Mouse (Mus musculus): Measurements from ENCODE around the gene Sbno1. TPM values are rescaled to one million over a fixed set of nuclear protein-coding genes. Genes with fewer than 3 reads are reported as not detected.
"Not testable (repeated sequence)": the region's sequence is repeated elsewhere in the genome, so short reads cannot be mapped to it uniquely, and the experiment has no call there.

Gene Sbno1
- polyA plus RNA-seq, 1 experiment, result 48.3 TPM

DNA sequence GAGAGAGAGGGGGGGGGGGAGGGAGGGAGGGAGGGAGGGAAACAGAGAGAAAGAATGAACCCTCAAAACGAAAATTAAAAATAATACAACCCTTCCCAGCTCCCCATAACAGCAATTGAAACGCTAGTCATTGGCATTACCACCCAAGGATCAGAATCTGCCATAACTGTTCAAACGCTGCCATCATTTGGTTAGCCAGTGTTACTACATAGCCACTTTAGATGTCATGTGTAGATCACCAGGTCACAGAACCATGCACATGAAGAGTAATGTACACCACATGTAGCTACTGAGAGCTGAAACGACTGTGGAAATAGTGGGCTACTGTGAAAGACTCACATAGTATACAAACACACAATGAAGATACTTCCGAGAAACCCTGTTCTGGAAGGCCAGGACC lies 37.9 kb downstream of the Sbno1 start:
- 49% methylated on average over 5 of the region's 5 CpGs for WGBS
- peak in 1 of 2 experiments; percentile 29 for DNase-seq
- no peak overlapping the region for H3K4me3 ChIP-seq (replicated peaks; ENCODE audit: insufficient read depth, low read depth, low read length)
- no peaks in the 10 kb centered on the region for H3K4me1 ChIP-seq (ENCODE audit: control insufficient read depth, insufficient read depth, low read length)
- no peak overlapping the region for H3K27ac ChIP-seq (ENCODE audit: insufficient read depth, low read length)
- TF ChIP-seq CTCF (IDR thresholded peaks at IDR 0.05; ENCODE audit: borderline replicate concordance, insufficient read depth, low read depth, low read length) (peak; percentile 21; the same call in 1 of the 2 replicates), POLR2A (IDR thresholded peaks at IDR 0.05; ENCODE audit: borderline replicate concordance, insufficient read depth, low read length) (no peak)
- no peaks in the 10 kb centered on the region for H3K27me3 ChIP-seq (ENCODE audit: control insufficient read depth, insufficient read depth, low read length)

- no peak overlapping the region for H3K4me3 ChIP-seq (replicated peaks; ENCODE audit: insufficient read depth, low read depth, low read length)
- no peak for DNase-seq
- 94% methylated on average over 1 of the region's 1 CpGs for WGBS
- no peaks in the 10 kb centered on the region for H3K4me1 ChIP-seq (ENCODE audit: control insufficient read depth, insufficient read depth, low read length)
- no peak overlapping the region for H3K27ac ChIP-seq (ENCODE audit: insufficient read depth, low read length)
- no peak for TF ChIP-seq POLR2A (IDR thresholded peaks at IDR 0.05; ENCODE audit: borderline replicate concordance, insufficient read depth, low read length)
- no peak for TF ChIP-seq CTCF (IDR thresholded peaks at IDR 0.05; ENCODE audit: borderline replicate concordance, insufficient read depth, low read depth, low read length)
- H3K27me3 ChIP-seq (ENCODE audit: control insufficient read depth, insufficient read depth, low read length), result no peaks in the 10 kb centered on the region
Measured at GRCm38 (mm10) chr5:124380121-124380520, 45.7 kb downstream of the Sbno1 start.

- no peak overlapping the region for H3K4me3 ChIP-seq (replicated peaks; ENCODE audit: insufficient read depth, low read depth, low read length)
- TF ChIP-seq POLR2A (IDR thresholded peaks at IDR 0.05; ENCODE audit: borderline replicate concordance, insufficient read depth, low read length) (no peak), CTCF (IDR thresholded peaks at IDR 0.05; ENCODE audit: borderline replicate concordance, insufficient read depth, low read depth, low read length) (no peak)
- WGBS, result 96% methylated on average over 4 of the region's 4 CpGs
- DNase-seq, result no peak
- H3K27me3 ChIP-seq (ENCODE audit: control insufficient read depth, insufficient read depth, low read length), result no peaks in the 10 kb centered on the region; the same call in 1 of the 2 replicates
- no peaks in the 10 kb centered on the region for H3K4me1 ChIP-seq (ENCODE audit: control insufficient read depth, insufficient read depth, low read length)
- H3K27ac ChIP-seq (ENCODE audit: insufficient read depth, low read length), result no peak overlapping the region
Measured at GRCm38 (mm10) chr5:124377149-124377548, 48.7 kb downstream of the Sbno1 start.

- DNase-seq, result no peak
- no peaks in the 10 kb centered on the region for H3K4me1 ChIP-seq (ENCODE audit: control insufficient read depth, insufficient read depth, low read length)
- no peak overlapping the region for H3K27ac ChIP-seq (ENCODE audit: insufficient read depth, low read length)
- no peak overlapping the region for H3K4me3 ChIP-seq (replicated peaks; ENCODE audit: insufficient read depth, low read depth, low read length)
- TF ChIP-seq POLR2A (IDR thresholded peaks at IDR 0.05; ENCODE audit: borderline replicate concordance, insufficient read depth, low read length) (no peak), CTCF (IDR thresholded peaks at IDR 0.05; ENCODE audit: borderline replicate concordance, insufficient read depth, low read depth, low read length) (no peak)
- no peaks in the 10 kb centered on the region; the same call in 1 of the 2 replicates for H3K27me3 ChIP-seq (ENCODE audit: control insufficient read depth, insufficient read depth, low read length)
- WGBS, result 93% methylated on average over 1 of the region's 1 CpGs
Measured at GRCm38 (mm10) chr5:124376401-124376800, 49.4 kb downstream of the Sbno1 start.

DNA sequence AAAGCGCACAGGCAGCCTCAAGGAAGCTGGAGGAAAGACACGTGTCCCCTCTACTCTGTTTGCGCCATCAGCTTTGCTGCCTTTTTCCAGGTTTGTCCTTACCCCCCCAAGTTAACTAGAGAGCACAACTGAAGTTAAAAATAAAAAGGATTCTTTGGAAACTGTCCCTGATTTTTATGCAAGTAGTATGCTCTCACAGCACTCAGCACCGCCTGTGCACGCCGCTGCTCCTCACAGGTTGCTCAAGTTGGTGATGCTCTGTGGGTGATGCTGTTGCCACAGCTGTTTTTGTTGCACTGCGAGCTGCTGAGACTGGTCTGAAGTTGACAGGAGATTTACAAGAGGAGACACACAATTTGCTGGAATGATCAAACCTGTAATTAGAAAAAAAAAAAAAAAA lies 51.5 kb downstream of the Sbno1 start:
- 95% methylated on average over 7 of the region's 7 CpGs for WGBS
- no peak overlapping the region for H3K4me3 ChIP-seq (replicated peaks; ENCODE audit: insufficient read depth, low read depth, low read length)

GRCm38 (mm10) chr5:124366721-124367120 lies 59.1 kb downstream of the Sbno1 start:
- no peak overlapping the region for H3K4me3 ChIP-seq (replicated peaks; ENCODE audit: insufficient read depth, low read depth, low read length)
- 61% methylated on average over 3 of the region's 3 CpGs for WGBS
- no peaks in the 10 kb centered on the region for H3K27me3 ChIP-seq (ENCODE audit: control insufficient read depth, insufficient read depth, low read length)
- DNase-seq, result no peak
- no peaks in the 10 kb centered on the region for H3K4me1 ChIP-seq (ENCODE audit: control insufficient read depth, insufficient read depth, low read length)
- no peak overlapping the region for H3K27ac ChIP-seq (ENCODE audit: insufficient read depth, low read length)
- TF ChIP-seq POLR2A (IDR thresholded peaks at IDR 0.05; ENCODE audit: borderline replicate concordance, insufficient read depth, low read length), result no peak
- TF ChIP-seq CTCF (IDR thresholded peaks at IDR 0.05; ENCODE audit: borderline replicate concordance, insufficient read depth, low read depth, low read length), result no peak

More for the DNA sequence above, 51.5 kb downstream of the Sbno1 start:
- DNase-seq, result no peak
- no peak overlapping the region for H3K27ac ChIP-seq (ENCODE audit: insufficient read depth, low read length)
- no peaks in the 10 kb centered on the region; the same call in 1 of the 2 replicates for H3K27me3 ChIP-seq (ENCODE audit: control insufficient read depth, insufficient read depth, low read length)
- H3K4me1 ChIP-seq (ENCODE audit: control insufficient read depth, insufficient read depth, low read length), result no peaks in the 10 kb centered on the region
- TF ChIP-seq POLR2A (IDR thresholded peaks at IDR 0.05; ENCODE audit: borderline replicate concordance, insufficient read depth, low read length) (no peak), CTCF (IDR thresholded peaks at IDR 0.05; ENCODE audit: borderline replicate concordance, insufficient read depth, low read depth, low read length) (no peak)

DNA sequence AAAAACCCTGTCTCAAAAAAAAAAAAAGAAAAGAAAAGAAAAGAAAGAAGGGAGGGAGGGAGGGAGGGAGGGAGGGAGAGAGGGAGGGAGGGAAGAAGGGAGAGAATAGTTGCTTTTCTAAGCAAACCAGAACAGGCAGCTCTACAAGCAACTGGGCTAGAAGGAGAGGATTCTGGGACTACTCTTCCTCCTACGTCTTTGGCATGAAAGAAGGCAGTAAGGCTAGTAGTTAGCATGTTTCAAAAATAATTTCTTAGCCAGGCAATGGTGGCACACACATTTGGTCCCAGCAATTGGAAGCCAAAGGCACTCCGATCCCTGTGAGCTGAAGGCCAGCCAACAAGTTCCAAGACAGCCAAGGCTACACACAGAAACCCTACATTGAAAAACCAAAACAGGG lies 60.0 kb downstream of the Sbno1 start:
- TF ChIP-seq CTCF (IDR thresholded peaks at IDR 0.05; ENCODE audit: borderline replicate concordance, insufficient read depth, low read depth, low read length), result no peak
- no peak for TF ChIP-seq POLR2A (IDR thresholded peaks at IDR 0.05; ENCODE audit: borderline replicate concordance, insufficient read depth, low read length)
- Histone ChIP-seq H3K27me3 (ENCODE audit: control insufficient read depth, insufficient read depth, low read length) (no peaks in the 10 kb centered on the region), H3K4me3 (replicated peaks; ENCODE audit: insufficient read depth, low read depth, low read length) (no peak overlapping the region), H3K27ac (ENCODE audit: insufficient read depth, low read length) (no peak overlapping the region), H3K4me1 (ENCODE audit: control insufficient read depth, insufficient read depth, low read length) (no peaks in the 10 kb centered on the region)
- DNase-seq, result no peak
- 73% methylated on average over 2 of the region's 2 CpGs for WGBS

GRCm38 (mm10) chr5:124364173-124364918 lies 61.5 kb downstream of the Sbno1 start:
- no peak overlapping the region for H3K27ac ChIP-seq (ENCODE audit: insufficient read depth, low read length)
- H3K27me3 ChIP-seq (ENCODE audit: control insufficient read depth, insufficient read depth, low read length), result no peaks in the 10 kb centered on the region
- no peaks in the 10 kb centered on the region for H3K4me1 ChIP-seq (ENCODE audit: control insufficient read depth, insufficient read depth, low read length)
- H3K4me3 ChIP-seq (replicated peaks; ENCODE audit: insufficient read depth, low read depth, low read length), result no peak overlapping the region
- no peak for DNase-seq
- WGBS, result 66% methylated on average over 6 of the region's 6 CpGs
- no peak for TF ChIP-seq POLR2A (IDR thresholded peaks at IDR 0.05; ENCODE audit: borderline replicate concordance, insufficient read depth, low read length)
- no peak for TF ChIP-seq CTCF (IDR thresholded peaks at IDR 0.05; ENCODE audit: borderline replicate concordance, insufficient read depth, low read depth, low read length)

GRCm38 (mm10) chr5:124362982-124363381 lies 62.8 kb downstream of the Sbno1 start, which contains the start of gene Cdk2ap1:
Gene Cdk2ap1 (minus strand): TSS chr5:124363082.
- not testable (repeated sequence) for H3K27me3 ChIP-seq (ENCODE audit: control insufficient read depth, insufficient read depth, low read length); H3K4me3 ChIP-seq (replicated peaks; ENCODE audit: insufficient read depth, low read depth, low read length); H3K27ac ChIP-seq (ENCODE audit: insufficient read depth, low read length); DNase-seq; H3K4me1 ChIP-seq (ENCODE audit: control insufficient read depth, insufficient read depth, low read length)
- WGBS, result 89% methylated on average over 5 of the region's 5 CpGs

All from cerebellum, adult 2 months (tissue).